ENCODE assay signal across 17 mouse cellular contexts in genomic region chrX:9222412-9223221, GRCm38 (mm10). TPM values are rescaled to one million over a fixed set of nuclear protein-coding genes. Genes with fewer than 3 reads are reported as not detected.
DNase-seq lines count a peak whose midpoint lies in the region; ATAC-seq lines count a peak whose summit lies in the region.
"Had no signal": no experiment of that assay in that cellular context is flagged by ENCODE, and none has a peak within 500 bp of the region (broad histone marks: within the 10 kb centered on the region; RNA-seq: fewer than 3 reads in every experiment).

No protein-coding gene starts in this region.

- intact Hi-C loops in heart, postnatal 14 days (cut with DNase I) = no loop called here

- H3K4me1 ChIP-seq in heart, embryonic 15.5 days (replicated peaks) = no peaks in the 10 kb centered on the region
- no peaks in the 10 kb centered on the region for H3K4me1 ChIP-seq in forebrain, embryonic 14.5 days (ENCODE audit: control insufficient read depth, insufficient read depth, low read length)
- H3K4me1 ChIP-seq in hindbrain, embryonic 16.5 days (ENCODE audit: control insufficient read depth, insufficient read depth, low read depth, low read length) = no peaks in the 10 kb centered on the region
- H3K4me1 ChIP-seq: embryonic facial prominence, embryonic 12.5 days had no signal

- DNase-seq in heart, adult 8-10 months (ENCODE audit: low spot score) = no peak
- DNase-seq in 3134 (ENCODE audit: extremely low read depth, insufficient read length, low spot score) = peak; percentile 58
- DNase-seq in adrenal gland, adult 8-10 months = peak; percentile 8
- peak; percentile 3 to 36 for DNase-seq in heart, postnatal 14 days
- DNase-seq in forebrain, embryonic 14.5 days (ENCODE audit: low spot score) = no peak
- DNase-seq in ovary, postnatal 14 days (ENCODE audit: low spot score) = no peak
- DNase-seq: cerebellum, adult 8-10 months; spleen, adult 18-20 months; thymus, postnatal 14 days had no signal

- H3K27ac ChIP-seq in heart, embryonic 15.5 days = peak overlapping the region; percentile 53
- no peak overlapping the region for H3K27ac ChIP-seq in forebrain, embryonic 14.5 days (ENCODE audit: low read depth, low read length)
- no peak overlapping the region for H3K27ac ChIP-seq in hindbrain, embryonic 16.5 days (ENCODE audit: low read depth, low read length)
- H3K27ac ChIP-seq: embryonic facial prominence, embryonic 12.5 days; kidney, postnatal 0 days; macrophage had no signal

- H3K9me3 ChIP-seq in heart, embryonic 15.5 days (replicated peaks) = no peaks in the 10 kb centered on the region
- no peaks in the 10 kb centered on the region for H3K9me3 ChIP-seq in forebrain, embryonic 14.5 days (replicated peaks; ENCODE audit: control insufficient read depth, low read length)
- no peaks in the 10 kb centered on the region for H3K9me3 ChIP-seq in hindbrain, embryonic 16.5 days (ENCODE audit: control insufficient read depth, low read length)
- H3K9me3 ChIP-seq: embryonic facial prominence, embryonic 12.5 days had no signal

- H3K9ac ChIP-seq in heart, embryonic 15.5 days = no peak overlapping the region
- no peak overlapping the region for H3K9ac ChIP-seq in forebrain, embryonic 14.5 days (ENCODE audit: low read length)
- H3K9ac ChIP-seq in hindbrain, embryonic 16.5 days (ENCODE audit: low read depth, low read length) = no peak overlapping the region
- H3K9ac ChIP-seq: embryonic facial prominence, embryonic 12.5 days had no signal

- H3K4me3 ChIP-seq in heart, embryonic 15.5 days = no peak overlapping the region
- H3K4me3 ChIP-seq in forebrain, embryonic 14.5 days (ENCODE audit: low read depth, low read length) = no peak overlapping the region
- H3K4me3 ChIP-seq in hindbrain, embryonic 16.5 days (ENCODE audit: low read length) = no peak overlapping the region
- H3K4me3 ChIP-seq: embryonic facial prominence, embryonic 12.5 days had no signal

- no peaks in the 10 kb centered on the region for H3K36me3 ChIP-seq in heart, embryonic 15.5 days
- H3K36me3 ChIP-seq in forebrain, embryonic 14.5 days (ENCODE audit: control insufficient read depth, insufficient read depth, low read length) = no peaks in the 10 kb centered on the region
- H3K36me3 ChIP-seq in hindbrain, embryonic 16.5 days (ENCODE audit: control insufficient read depth, insufficient read depth, low read length) = no peaks in the 10 kb centered on the region
- H3K36me3 ChIP-seq: embryonic facial prominence, embryonic 12.5 days had no signal

- no peak overlapping the region for H3K4me2 ChIP-seq in heart, embryonic 15.5 days
- no peak overlapping the region for H3K4me2 ChIP-seq in forebrain, embryonic 14.5 days (ENCODE audit: low read length)
- H3K4me2 ChIP-seq in hindbrain, embryonic 16.5 days (ENCODE audit: low read length) = no peak overlapping the region
- H3K4me2 ChIP-seq: embryonic facial prominence, embryonic 12.5 days had no signal

- no peaks in the 10 kb centered on the region for H3K27me3 ChIP-seq in heart, embryonic 15.5 days
- no peaks in the 10 kb centered on the region for H3K27me3 ChIP-seq in forebrain, embryonic 14.5 days (replicated peaks; ENCODE audit: control insufficient read depth, insufficient read depth, low read length)
- no peaks in the 10 kb centered on the region for H3K27me3 ChIP-seq in hindbrain, embryonic 16.5 days (replicated peaks; ENCODE audit: control insufficient read depth, insufficient read depth, low read length)
- H3K27me3 ChIP-seq: embryonic facial prominence, embryonic 12.5 days had no signal

- ATAC-seq in heart, embryonic 15.5 days (replicated peaks; ENCODE audit: insufficient number of reproducible peaks, insufficient read depth, low FRiP score, low read depth) = peak; percentile 55; the same call in 1 of the 2 replicates
- no peak for ATAC-seq in forebrain, embryonic 14.5 days
- no peak for ATAC-seq in hindbrain, embryonic 16.5 days

- WGBS in heart, embryonic 15.5 days = 56% methylated on average over 3 of the region's 3 CpGs
- 92% methylated on average over 3 of the region's 3 CpGs for WGBS in forebrain, embryonic 14.5 days
- WGBS in hindbrain, embryonic 16.5 days = 87% methylated on average over 3 of the region's 3 CpGs

RNA-seq across cellular contexts. Expression of gene Lancl3, which starts 22.9 kb away (rescaled TPM):
- 1.9 and 2.3 TPM in 2 replicates for polyA plus RNA-seq in heart, embryonic 15.5 days (2015; fragmentation: Nextera tagmentation; extraction: Ambion mirVana)
- total RNA-seq in heart, adult 8-10 months (2022) = 1 to 10 TPM; 2.7 to 6.0 (median 5.0) TPM
- 1 to 10 TPM; 2.3 to 4.9 (median 3.8) TPM for total RNA-seq in adrenal gland, adult 8-10 months (2022)
- total RNA-seq in heart, postnatal 14 days (2021) = 1 to 10 TPM; 4.0 to 4.1 TPM
- polyA plus RNA-seq in forebrain, embryonic 14.5 days (2014; fragmentation: Nextera tagmentation; extraction: Ambion mirVana) = 2.9 and 4.7 TPM in 2 replicates
- 4.9 and 5.2 TPM in 2 replicates for polyA plus RNA-seq in hindbrain, embryonic 16.5 days (2015; fragmentation: Nextera tagmentation; extraction: Ambion mirVana)
- polyA plus RNA-seq: macrophage had no signal

RNA-seq across cellular contexts. Expression of gene Gm14862, which starts 34.1 kb away (rescaled TPM):
- polyA plus RNA-seq in heart, embryonic 15.5 days (2015; fragmentation: Nextera tagmentation; extraction: Ambion mirVana) = 0.19 TPM in 1 of 2 replicates, not detected in the other
- total RNA-seq in heart, adult 8-10 months (2022) = not detected
- total RNA-seq in adrenal gland, adult 8-10 months (2022) = not detected
- not detected for total RNA-seq in heart, postnatal 14 days (2021)
- not detected in 2 replicates for polyA plus RNA-seq in forebrain, embryonic 14.5 days (2014; fragmentation: Nextera tagmentation; extraction: Ambion mirVana)
- polyA plus RNA-seq in hindbrain, embryonic 16.5 days (2015; fragmentation: Nextera tagmentation; extraction: Ambion mirVana) = not detected in 2 replicates
- total RNA-seq: heart, postnatal 36 days; left cerebral cortex, postnatal 14 days had no signal
- polyA plus RNA-seq: frontal cortex, adult 2 months; kidney, postnatal 0 days; macrophage had no signal

RNA-seq across cellular contexts. Expression of gene Xk, which starts 49.9 kb away (rescaled TPM):
- 2.9 and 3.6 TPM in 2 replicates for polyA plus RNA-seq in heart, embryonic 15.5 days (2015; fragmentation: Nextera tagmentation; extraction: Ambion mirVana)
- 1 to 10 TPM; 5.1 to 9.8 (median 8.1) TPM for total RNA-seq in heart, adult 8-10 months (2022)
- 1 to 10 TPM; 2.5 to 2.7 (median 2.5) TPM for total RNA-seq in adrenal gland, adult 8-10 months (2022)
- 1 to 10 TPM; 4.1 to 6.1 TPM for total RNA-seq in heart, postnatal 14 days (2021)
- 1.7 and 2.3 TPM in 2 replicates for polyA plus RNA-seq in forebrain, embryonic 14.5 days (2014; fragmentation: Nextera tagmentation; extraction: Ambion mirVana)
- polyA plus RNA-seq in hindbrain, embryonic 16.5 days (2015; fragmentation: Nextera tagmentation; extraction: Ambion mirVana) = 5.7 TPM in 2 replicates

Comparison
In these comparisons a context has a peak if more than half of its experiments do, and no peak if none do; other contexts are left out.
1. DNase-seq: peak in 3134 (single experiment), adrenal gland, adult 8-10 months (single experiment) and heart, postnatal 14 days (2 of 2); none in heart, adult 8-10 months (single experiment), forebrain, embryonic 14.5 days (single experiment) and ovary, postnatal 14 days (single experiment).